Mouse (Mus musculus): ENCODE data around the gene Gbp2b. TPM values are rescaled to one million over a fixed set of nuclear protein-coding genes. Genes with fewer than 3 reads are reported as not detected.

Gbp2b gene
- polyA plus RNA-seq, 1 experiment from 2014 or later: not detected

DNA sequence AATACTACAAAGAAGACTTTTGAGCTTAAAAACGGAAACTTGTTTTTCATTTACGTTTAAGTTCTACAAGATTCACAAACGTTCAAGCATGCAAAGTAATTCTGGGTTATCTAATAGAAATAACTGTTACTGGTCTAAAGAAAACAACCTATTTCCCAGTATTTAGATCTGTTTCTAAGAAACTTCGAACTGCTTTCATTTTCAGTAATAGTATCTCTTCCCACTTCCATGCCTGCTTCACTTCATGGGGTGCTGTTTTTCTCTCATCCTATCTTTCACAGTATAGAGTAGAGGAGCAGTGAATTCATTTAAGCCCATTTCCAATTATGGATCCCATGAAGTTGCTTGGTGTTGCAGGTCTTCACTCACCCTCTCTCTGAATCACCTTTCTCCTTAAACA lies 16.3 kb upstream of the Gbp2b start:
- H3K36me3 ChIP-seq: no peaks in the 10 kb centered on the region
- 89% methylated on average over 4 of the region's 4 CpGs for WGBS
- ATAC-seq (ENCODE audit: insufficient number of reproducible peaks, insufficient read depth, low FRiP score, low TSS enrichment): no peak

DNA sequence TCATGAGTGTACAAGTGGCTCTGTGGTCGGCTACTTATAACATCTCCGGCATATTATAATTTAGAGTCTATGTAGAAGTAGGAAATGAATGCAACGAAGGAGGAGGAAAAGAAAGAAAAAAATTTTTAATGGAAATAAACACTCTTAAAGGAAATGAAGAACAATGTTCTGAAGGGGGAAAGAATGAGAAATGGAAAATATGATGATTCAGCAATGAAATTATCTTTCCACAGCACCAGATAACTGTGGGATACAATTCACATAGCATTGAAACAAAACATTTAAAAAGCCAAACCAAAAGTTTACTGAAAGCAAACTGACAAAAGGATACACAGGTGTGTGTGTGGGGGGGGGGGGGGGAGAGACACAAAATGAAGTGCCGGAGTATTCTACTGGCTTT lies 11.6 kb upstream of the Gbp2b start:
- no peaks in the 10 kb centered on the region for H3K4me1 ChIP-seq
- no peaks in the 10 kb centered on the region for H3K36me3 ChIP-seq
- 89% methylated on average over 4 of the region's 4 CpGs for WGBS
- H3K27ac ChIP-seq: no peak overlapping the region
- H3K9me3 ChIP-seq: no peaks in the 10 kb centered on the region
- ATAC-seq (ENCODE audit: insufficient number of reproducible peaks, insufficient read depth, low FRiP score, low TSS enrichment): no peak
- H3K9ac ChIP-seq: no peak overlapping the region
- no peak overlapping the region for H3K4me3 ChIP-seq
- no peaks in the 10 kb centered on the region for H3K27me3 ChIP-seq
- no peak overlapping the region for H3K4me2 ChIP-seq (replicated peaks)

More for the DNA sequence above, 16.3 kb upstream of the Gbp2b start:
- H3K9me3 ChIP-seq: no peaks in the 10 kb centered on the region
- H3K9ac ChIP-seq: no peak overlapping the region
- no peak overlapping the region for H3K4me3 ChIP-seq
- H3K4me1 ChIP-seq: no peaks in the 10 kb centered on the region
- no peak overlapping the region for H3K27ac ChIP-seq
- H3K27me3 ChIP-seq: no peaks in the 10 kb centered on the region
- no peak overlapping the region for H3K4me2 ChIP-seq (replicated peaks)

DNA sequence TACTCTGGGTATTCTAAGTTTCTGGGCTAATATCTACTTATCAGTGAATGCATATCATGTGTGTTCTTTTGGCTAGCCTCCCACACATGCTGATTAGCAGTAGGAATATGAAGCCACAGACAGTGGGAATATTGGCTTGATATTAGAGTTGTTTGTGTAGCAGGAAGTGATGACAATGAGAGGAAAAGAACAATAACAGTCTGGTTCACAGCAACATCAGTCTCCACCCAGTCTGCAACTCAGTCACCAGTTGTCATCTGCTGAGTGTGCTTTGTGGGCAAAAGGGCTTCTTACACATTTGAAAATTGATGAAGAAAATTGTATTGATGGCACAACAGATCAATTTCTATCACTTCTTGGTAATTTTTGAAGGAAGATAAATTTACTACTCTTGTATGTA lies 7.3 kb upstream of the Gbp2b start:
- H3K36me3 ChIP-seq: no peaks in the 10 kb centered on the region
- no peak for ATAC-seq (ENCODE audit: insufficient number of reproducible peaks, insufficient read depth, low FRiP score, low TSS enrichment)
- H3K27ac ChIP-seq: no peak overlapping the region
- no peaks in the 10 kb centered on the region for H3K27me3 ChIP-seq
- no peak overlapping the region for H3K4me2 ChIP-seq (replicated peaks)
- H3K4me1 ChIP-seq: no peaks in the 10 kb centered on the region
- no peaks in the 10 kb centered on the region for H3K9me3 ChIP-seq
- H3K9ac ChIP-seq: no peak overlapping the region
- H3K4me3 ChIP-seq: no peak overlapping the region

DNA sequence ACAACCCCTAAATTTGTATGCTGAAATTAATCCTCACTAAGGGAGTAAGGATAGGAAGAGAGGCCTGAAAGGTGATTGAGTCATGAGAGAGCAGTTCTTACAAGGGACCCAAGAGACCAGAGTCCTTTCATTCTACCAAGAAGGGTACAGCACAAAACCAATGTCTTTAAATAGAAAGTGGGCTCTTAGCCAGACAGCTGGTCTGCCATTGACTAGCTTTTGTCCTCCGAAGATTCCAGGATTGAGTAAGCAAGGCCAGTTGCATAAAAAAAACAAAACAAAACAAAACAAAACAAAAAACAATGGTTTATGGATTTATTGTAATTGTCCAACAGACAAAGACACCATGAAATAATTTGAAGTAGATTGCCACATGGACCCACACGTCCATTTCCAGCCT lies 5.8 kb upstream of the Gbp2b start:
- no peak for ATAC-seq (ENCODE audit: insufficient number of reproducible peaks, insufficient read depth, low FRiP score, low TSS enrichment)
- Histone ChIP-seq H3K27me3 (no peaks in the 10 kb centered on the region), H3K27ac (no peak overlapping the region), H3K9ac (no peak overlapping the region), H3K9me3 (no peaks in the 10 kb centered on the region), H3K4me1 (no peaks in the 10 kb centered on the region), H3K4me3 (no peak overlapping the region), H3K4me2 (replicated peaks) (no peak overlapping the region), H3K36me3 (no peaks in the 10 kb centered on the region)
- 76% methylated on average over 2 of the region's 2 CpGs for WGBS

DNA sequence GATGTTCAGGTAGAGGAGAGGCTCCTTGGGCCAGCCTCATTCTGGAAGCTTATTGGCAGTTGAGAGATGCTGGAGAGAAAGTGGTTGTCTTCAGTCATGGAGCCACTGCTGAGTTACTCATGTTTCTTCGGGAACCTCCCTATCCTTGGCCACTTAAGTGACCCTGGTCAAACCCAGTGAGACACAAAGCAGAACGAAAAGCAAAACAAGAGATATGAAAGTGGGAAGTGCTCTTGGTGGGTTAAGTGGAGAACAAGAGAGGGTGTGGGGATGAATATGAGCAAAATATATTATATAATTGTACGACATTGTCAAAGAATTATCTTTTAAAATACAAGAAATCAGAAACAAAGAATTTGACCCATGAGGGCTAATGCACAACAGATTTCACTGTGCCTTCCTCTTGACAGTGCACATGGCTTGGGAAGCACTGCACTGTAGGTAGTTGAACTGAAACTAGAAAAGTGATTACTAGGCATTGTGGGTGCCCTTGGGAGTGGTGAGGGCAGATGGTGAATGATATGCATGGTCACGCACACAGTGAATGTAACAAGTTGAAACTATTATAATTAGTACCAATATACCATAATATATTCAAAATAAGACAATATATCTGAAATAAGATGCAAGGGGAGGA lies 4.1 kb upstream of the Gbp2b start:
- 83% methylated on average over 4 of the region's 4 CpGs for WGBS
- Histone ChIP-seq H3K9ac (no peak overlapping the region), H3K36me3 (no peaks in the 10 kb centered on the region), H3K27me3 (no peaks in the 10 kb centered on the region), H3K27ac (no peak overlapping the region), H3K4me1 (no peaks in the 10 kb centered on the region), H3K4me2 (replicated peaks) (no peak overlapping the region), H3K9me3 (no peaks in the 10 kb centered on the region), H3K4me3 (no peak overlapping the region)
- no peak for ATAC-seq (ENCODE audit: insufficient number of reproducible peaks, insufficient read depth, low FRiP score, low TSS enrichment)

DNA sequence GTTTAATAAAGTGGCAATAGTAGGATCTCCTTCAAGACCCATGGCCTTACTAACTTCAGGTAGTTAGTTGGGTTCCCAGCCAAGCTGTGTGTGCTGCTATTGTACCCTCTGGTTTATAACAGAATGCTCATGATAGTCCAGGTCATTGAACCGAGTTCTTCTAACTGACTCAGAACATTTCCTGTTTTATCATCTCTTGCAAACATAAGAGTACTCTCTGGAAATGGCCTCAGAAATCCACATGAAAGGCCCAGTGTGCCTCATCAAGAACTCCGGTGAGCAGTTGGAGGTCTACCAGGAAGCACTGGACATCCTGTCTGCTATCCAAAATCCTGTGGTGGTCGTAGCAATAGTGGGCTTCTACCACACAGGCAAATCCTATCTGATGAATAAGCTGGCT lies 3.3 kb downstream of the Gbp2b start:
- Histone ChIP-seq H3K27me3 (no peaks in the 10 kb centered on the region), H3K4me3 (no peak overlapping the region), H3K4me2 (replicated peaks) (no peak overlapping the region), H3K27ac (no peak overlapping the region), H3K4me1 (no peaks in the 10 kb centered on the region), H3K9me3 (no peaks in the 10 kb centered on the region), H3K36me3 (no peaks in the 10 kb centered on the region), H3K9ac (no peak overlapping the region)
- WGBS: 78% methylated on average over 3 of the region's 3 CpGs
- no peak for ATAC-seq (ENCODE audit: insufficient number of reproducible peaks, insufficient read depth, low FRiP score, low TSS enrichment)

DNA sequence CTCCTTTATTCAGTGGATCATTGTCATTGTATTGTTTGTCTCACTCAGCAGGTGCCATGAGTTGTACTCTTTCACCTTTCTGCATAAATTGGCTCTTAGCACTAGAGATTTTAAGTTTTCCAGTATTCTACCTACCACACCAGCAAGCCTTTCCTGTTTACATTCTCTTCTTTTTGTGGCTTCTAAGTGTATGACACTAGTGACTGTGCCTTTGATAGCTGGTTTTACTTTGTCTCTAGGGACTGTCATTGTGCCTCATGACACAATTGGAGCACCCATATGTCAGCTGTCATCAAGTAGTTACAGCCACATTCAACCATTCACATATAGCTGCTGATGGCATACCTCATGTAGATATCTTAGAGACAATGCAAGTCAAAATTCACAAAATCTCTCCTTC lies 7.0 kb downstream of the Gbp2b start:
- H3K9ac ChIP-seq: no peak overlapping the region
- H3K27me3 ChIP-seq: no peaks in the 10 kb centered on the region
- no peaks in the 10 kb centered on the region for H3K36me3 ChIP-seq
- H3K4me2 ChIP-seq (replicated peaks): no peak overlapping the region
- no peaks in the 10 kb centered on the region for H3K4me1 ChIP-seq
- H3K9me3 ChIP-seq: no peaks in the 10 kb centered on the region
- no peak overlapping the region for H3K27ac ChIP-seq
- ATAC-seq (ENCODE audit: insufficient number of reproducible peaks, insufficient read depth, low FRiP score, low TSS enrichment): no peak
- no peak overlapping the region for H3K4me3 ChIP-seq

DNA sequence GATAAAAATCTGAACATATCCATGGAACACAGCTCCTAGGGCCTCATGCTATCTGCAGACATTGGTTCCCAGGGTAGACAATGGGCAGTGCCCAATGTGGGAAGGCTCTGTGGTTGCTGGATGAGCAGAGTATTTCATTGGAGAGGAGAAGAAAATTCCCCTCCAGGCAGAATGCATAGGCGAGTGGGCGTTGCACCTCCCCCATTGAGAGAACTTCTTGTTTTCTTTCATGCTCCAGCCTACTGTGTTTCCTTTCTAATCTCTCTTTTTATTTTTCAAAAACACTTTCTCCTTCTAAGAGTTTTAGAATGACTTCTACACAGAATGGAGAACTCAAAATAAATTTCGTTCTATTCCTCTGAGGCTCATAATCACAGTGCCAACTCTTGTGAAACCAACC lies 24.0 kb downstream of the Gbp2b start:
- Histone ChIP-seq H3K4me3 (no peak overlapping the region), H3K27ac (no peak overlapping the region), H3K27me3 (no peaks in the 10 kb centered on the region), H3K4me2 (replicated peaks) (no peak overlapping the region), H3K36me3 (no peaks in the 10 kb centered on the region), H3K9me3 (no peaks in the 10 kb centered on the region), H3K4me1 (no peaks in the 10 kb centered on the region; the same call in 1 of the 2 replicates), H3K9ac (no peak overlapping the region)
- ATAC-seq (ENCODE audit: insufficient number of reproducible peaks, insufficient read depth, low FRiP score, low TSS enrichment): no peak
- WGBS: 68% methylated on average over 3 of the region's 3 CpGs

DNA sequence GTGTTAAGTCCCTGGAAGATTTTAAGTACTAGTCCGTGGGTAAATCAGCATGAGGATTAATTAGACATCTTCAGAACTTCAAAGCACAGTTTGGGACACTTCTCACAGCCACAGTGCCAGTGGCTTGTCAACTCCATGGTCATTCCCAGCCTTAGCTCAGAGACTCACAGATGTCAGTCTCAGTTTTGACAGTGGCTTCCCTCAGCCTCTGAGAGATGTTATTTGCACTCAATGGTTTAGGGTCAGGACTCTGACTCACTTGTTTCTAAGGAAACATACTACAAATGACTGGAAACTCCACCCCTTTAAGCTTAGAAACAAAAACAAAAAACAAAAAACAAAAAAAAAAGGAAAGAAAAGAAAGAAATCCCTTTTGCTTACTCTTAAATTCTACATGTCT lies 25.0 kb downstream of the Gbp2b start:
- no peaks in the 10 kb centered on the region; the same call in 1 of the 2 replicates for H3K4me1 ChIP-seq
- no peak overlapping the region for H3K27ac ChIP-seq
- no peaks in the 10 kb centered on the region for H3K9me3 ChIP-seq
- no peak overlapping the region for H3K9ac ChIP-seq
- no peaks in the 10 kb centered on the region for H3K27me3 ChIP-seq
- WGBS: 40% methylated on average over 1 of the region's 1 CpGs
- H3K36me3 ChIP-seq: no peaks in the 10 kb centered on the region
- H3K4me2 ChIP-seq (replicated peaks): no peak overlapping the region
- no peak overlapping the region for H3K4me3 ChIP-seq
- ATAC-seq (ENCODE audit: insufficient number of reproducible peaks, insufficient read depth, low FRiP score, low TSS enrichment): no peak

DNA sequence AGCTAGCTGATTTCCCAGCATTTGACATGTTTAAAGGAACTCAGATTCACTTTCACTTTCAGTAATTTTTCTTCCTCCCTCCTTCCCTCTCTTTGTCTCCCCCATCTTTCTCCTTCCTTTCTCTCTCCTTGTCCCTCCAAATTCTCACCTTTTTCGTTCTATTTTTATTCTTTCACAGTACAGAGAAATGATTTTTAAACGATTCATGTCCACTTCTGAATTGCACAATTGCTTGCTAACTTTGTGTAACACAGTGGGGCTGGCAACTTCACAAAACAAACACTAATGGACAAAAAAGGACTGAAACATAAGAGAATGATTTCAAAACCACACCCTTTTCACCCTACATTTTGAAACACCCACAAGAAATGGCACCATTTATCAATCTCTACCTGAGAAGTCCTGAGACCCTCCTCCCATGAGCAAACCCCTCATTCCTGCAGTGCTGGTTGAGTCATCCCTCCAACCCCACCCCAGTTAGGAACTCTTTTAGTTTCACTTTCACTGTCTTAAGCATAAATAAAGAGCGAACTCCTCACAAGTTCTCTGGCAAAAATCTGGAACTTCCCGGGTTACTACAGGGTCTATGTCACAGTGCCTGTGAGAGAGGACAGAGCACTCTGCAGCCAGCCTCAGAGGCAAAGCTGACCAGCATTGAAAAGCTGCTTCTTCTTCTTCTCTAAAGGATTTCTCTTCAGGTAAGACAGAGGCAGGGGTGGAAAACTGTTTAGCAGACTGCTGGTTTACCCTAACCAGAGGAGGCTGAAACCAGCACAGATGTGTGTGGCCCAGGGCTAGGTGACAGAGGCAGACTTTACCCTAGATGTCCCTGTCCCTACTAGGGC lies 25.7 kb downstream of the Gbp2b start, which contains the start of gene Gbp2:
Gene Gbp2 (plus strand): TSS at position 492 of the 845 bp plus-strand sequence.
- Histone ChIP-seq H3K27ac (no peak within 1 kb of the TSS), H3K27me3 (no peaks in the 10 kb centered on the region), H3K36me3 (no peaks in the 10 kb centered on the region), H3K9ac (no peak within 1 kb of the TSS), H3K4me2 (replicated peaks) (no peak within 1 kb of the TSS), H3K4me1 (no peaks in the 10 kb centered on the region; the same call in 1 of the 2 replicates), H3K4me3 (no peak within 1 kb of the TSS), H3K9me3 (no peaks in the 10 kb centered on the region)
- ATAC-seq (ENCODE audit: insufficient number of reproducible peaks, insufficient read depth, low FRiP score, low TSS enrichment): no peak
- 63% methylated on average over 4 of the region's 4 CpGs for whole genome bisulfite sequencing

DNA sequence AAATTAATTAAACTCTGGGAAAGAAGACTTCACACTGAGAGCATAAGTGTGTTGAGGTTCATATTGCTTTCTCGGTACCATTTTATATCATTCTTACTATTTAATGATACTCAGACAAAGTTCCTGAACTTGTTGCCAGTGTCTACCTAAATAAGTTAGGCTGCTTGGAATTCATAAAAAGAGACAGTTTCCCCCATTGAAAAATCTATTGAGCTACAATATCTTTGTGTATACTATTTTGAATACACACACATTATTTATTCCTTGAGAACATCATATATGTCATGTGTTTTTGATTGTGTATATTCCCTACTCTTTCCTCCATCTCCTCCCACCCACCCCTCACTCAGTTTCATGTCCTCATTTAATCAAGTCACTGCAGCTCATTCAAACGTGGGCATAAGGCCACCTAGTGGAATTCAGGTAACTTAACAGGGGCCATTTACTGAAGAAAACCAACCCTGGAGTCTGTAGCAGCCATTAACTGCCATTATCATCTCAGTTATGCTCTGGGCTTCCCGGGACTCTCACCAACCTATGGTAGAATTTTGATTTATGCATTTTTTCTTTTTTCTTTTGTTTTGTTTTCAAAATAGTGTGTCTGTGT lies 26.4 kb downstream of the Gbp2b start:
- Histone ChIP-seq H3K27me3 (no peaks in the 10 kb centered on the region), H3K4me2 (replicated peaks) (no peak overlapping the region), H3K9me3 (no peaks in the 10 kb centered on the region), H3K27ac (no peak overlapping the region), H3K4me1 (no peaks in the 10 kb centered on the region; the same call in 1 of the 2 replicates), H3K9ac (no peak overlapping the region), H3K36me3 (no peaks in the 10 kb centered on the region), H3K4me3 (no peak overlapping the region)
- ATAC-seq (ENCODE audit: insufficient number of reproducible peaks, insufficient read depth, low FRiP score, low TSS enrichment): no peak
- 51% methylated on average over 3 of the region's 3 CpGs for WGBS

DNA sequence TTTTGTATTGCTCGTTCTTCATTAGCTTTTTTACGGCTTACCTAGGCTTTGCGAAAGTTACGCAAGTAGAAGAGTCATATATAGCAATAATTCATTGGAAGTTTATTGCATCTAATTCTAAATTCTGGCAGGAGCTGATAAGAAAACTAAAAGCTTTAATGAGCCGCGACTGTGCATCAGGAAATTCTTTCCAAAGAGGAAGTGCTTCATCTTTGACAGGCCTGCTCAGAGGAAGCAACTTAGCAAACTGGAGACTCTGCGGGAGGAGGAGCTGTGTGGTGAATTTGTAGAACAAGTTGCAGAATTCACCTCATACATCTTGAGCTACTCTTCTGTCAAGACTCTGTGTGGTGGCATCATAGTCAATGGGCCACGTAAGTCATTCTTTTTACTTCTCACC lies 35.7 kb downstream of the Gbp2b start:
- H3K4me2 ChIP-seq (replicated peaks): no peak overlapping the region
- H3K9me3 ChIP-seq: no peaks in the 10 kb centered on the region
- no peaks in the 10 kb centered on the region for H3K4me1 ChIP-seq
- H3K4me3 ChIP-seq: no peak overlapping the region
- H3K9ac ChIP-seq: no peak overlapping the region
- H3K27ac ChIP-seq: no peak overlapping the region
- no peaks in the 10 kb centered on the region for H3K27me3 ChIP-seq
- ATAC-seq (ENCODE audit: insufficient number of reproducible peaks, insufficient read depth, low FRiP score, low TSS enrichment): no peak
- 88% methylated on average over 8 of the region's 8 CpGs for WGBS
- H3K36me3 ChIP-seq: no peaks in the 10 kb centered on the region
